Mouse (Mus musculus): ENCODE measurements at regions not wholly inside any gene's neighbourhood (a gene's known extent, or its start where the extent isn't known, plus 50 kb on each side); places are given as distances from the start of the nearest gene placed in this dataset.

GRCm38 (mm10) chr13:39774554-39774953 lies 586.7 kb downstream of the Ofcc1 start:
- in situ Hi-C loops (cut with MboI, MseI) = no loop called here

- in situ Hi-C loops (cut with MboI, MseI) = no loop called here
Measured at GRCm38 (mm10) chr13:39774111-39774510, 587.1 kb downstream of the Ofcc1 start.

GRCm38 (mm10) chr13:39769228-39769627 lies 592.0 kb downstream of the Ofcc1 start:
- in situ Hi-C loops (cut with MboI, MseI) = no loop called here

GRCm38 (mm10) chr13:39766897-39767296 lies 594.4 kb downstream of the Ofcc1 start:
- in situ Hi-C loops (cut with MboI, MseI) = no loop called here
